Mouse (Mus musculus): ENCODE results near the gene Mamld1. TPM values are rescaled to one million over a fixed set of nuclear protein-coding genes. Genes with fewer than 3 reads are reported as not detected.

Gene Mamld1
- total and polyA plus RNA-seq, 2 experiments from 2014 or later = 4.8 to 13.4 TPM

GRCm38 (mm10) chrX:71131464-71131863, 81.4 kb downstream of the Mamld1 start:
- Histone ChIP-seq H3K27me3 (ENCODE audit: insufficient read depth, low read length) (no peaks in the 10 kb centered on the region), H3K4me1 (ENCODE audit: insufficient read depth, low read length) (no peaks in the 10 kb centered on the region), H3K27ac (no peak overlapping the region), H3K36me3 (ENCODE audit: insufficient read depth, low read length) (no peaks in the 10 kb centered on the region), H3K9ac (replicated peaks; ENCODE audit: low read length) (no peak overlapping the region), H3K4me2 (ENCODE audit: low read depth, low read length) (no peak overlapping the region), H3K4me3 (ENCODE audit: low read length) (no peak overlapping the region), H3K9me3 (ENCODE audit: low read length) (no peaks in the 10 kb centered on the region)
- peak; percentile 30; the same call in 1 of the 2 replicates for TF ChIP-seq CTCF (IDR thresholded peaks at IDR 0.05; ENCODE audit: low read depth)
- DNase-seq (ENCODE audit: low spot score) (no peak), ATAC-seq (no peak)

DNA sequence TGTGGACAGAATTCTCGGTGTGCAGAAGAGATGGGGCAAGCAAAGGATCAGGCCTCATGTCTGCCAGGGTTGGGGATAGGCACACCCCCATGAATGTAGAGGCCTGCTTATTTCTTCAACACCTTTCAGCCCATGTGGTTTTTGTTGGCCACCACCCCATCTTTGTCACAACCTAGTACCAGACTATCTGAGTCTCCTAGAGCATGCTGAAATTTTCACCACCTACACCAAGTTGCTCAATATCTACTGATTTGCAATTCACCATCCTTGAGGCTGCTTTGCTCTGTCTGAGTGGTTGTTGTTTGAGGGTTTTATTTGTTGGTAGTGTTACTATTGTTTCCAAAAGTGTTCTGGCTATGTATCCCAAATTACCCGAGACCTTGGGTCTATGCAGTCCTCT, 91.3 kb downstream of the Mamld1 start:
- TF ChIP-seq CTCF (IDR thresholded peaks at IDR 0.05; ENCODE audit: low read depth) = no peak
- ATAC-seq (no peak), DNase-seq (ENCODE audit: low spot score) (no peak)
- Histone ChIP-seq H3K4me1 (ENCODE audit: insufficient read depth, low read length) (no peaks in the 10 kb centered on the region), H3K9ac (replicated peaks; ENCODE audit: low read length) (no peak overlapping the region), H3K27ac (no peak overlapping the region), H3K27me3 (ENCODE audit: insufficient read depth, low read length) (no peaks in the 10 kb centered on the region), H3K4me2 (ENCODE audit: low read depth, low read length) (no peak overlapping the region), H3K4me3 (ENCODE audit: low read length) (no peak overlapping the region), H3K9me3 (ENCODE audit: low read length) (no peaks in the 10 kb centered on the region), H3K36me3 (ENCODE audit: insufficient read depth, low read length) (no peaks in the 10 kb centered on the region)
- 73% methylated on average over 2 of the region's 2 CpGs for WGBS

DNA sequence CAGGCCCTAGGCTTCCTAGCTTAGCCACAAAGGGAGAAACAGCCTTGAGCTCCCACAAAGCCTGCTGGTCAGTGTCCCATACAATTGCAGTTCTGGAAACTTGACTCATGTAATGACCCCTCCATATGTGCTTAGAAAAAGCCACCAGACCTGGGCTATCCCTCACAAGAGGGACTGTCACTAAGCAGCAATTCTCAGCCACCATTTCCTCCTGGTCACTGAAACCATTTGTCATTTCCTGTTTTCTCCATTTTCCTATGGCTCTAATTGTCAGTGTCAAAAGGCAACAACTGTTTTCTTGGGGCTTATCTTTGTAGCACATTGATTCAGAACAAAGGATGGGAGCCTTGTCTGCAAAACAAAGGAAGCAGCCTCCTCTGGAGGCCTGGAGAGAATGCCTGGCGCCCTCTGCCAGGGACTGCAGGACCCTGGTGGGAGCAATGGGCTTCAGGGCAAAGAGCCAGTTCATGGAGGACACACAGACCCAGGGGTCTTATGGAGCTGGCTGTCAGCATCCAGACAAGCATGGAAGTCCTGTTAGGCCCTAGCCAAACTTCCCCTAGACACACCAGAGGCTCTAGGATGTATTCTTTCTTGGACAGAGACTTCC, 99.5 kb downstream of the Mamld1 start:
- H3K27me3 ChIP-seq (ENCODE audit: insufficient read depth, low read length) = no peaks in the 10 kb centered on the region
- DNase-seq (ENCODE audit: low spot score) (no peak), ATAC-seq (no peak)
- no peaks in the 10 kb centered on the region for H3K4me1 ChIP-seq (ENCODE audit: insufficient read depth, low read length)
- no peaks in the 10 kb centered on the region for H3K36me3 ChIP-seq (ENCODE audit: insufficient read depth, low read length)
- no peak overlapping the region for H3K27ac ChIP-seq
- no peaks in the 10 kb centered on the region for H3K9me3 ChIP-seq (ENCODE audit: low read length)
- WGBS = 31% methylated on average over 1 of the region's 1 CpGs
- no peak overlapping the region for H3K4me2 ChIP-seq (ENCODE audit: low read depth, low read length)
- H3K4me3 ChIP-seq (ENCODE audit: low read length) = no peak overlapping the region
- no peak overlapping the region for H3K9ac ChIP-seq (replicated peaks; ENCODE audit: low read length)
- TF ChIP-seq CTCF (IDR thresholded peaks at IDR 0.05; ENCODE audit: low read depth) = no peak

DNA sequence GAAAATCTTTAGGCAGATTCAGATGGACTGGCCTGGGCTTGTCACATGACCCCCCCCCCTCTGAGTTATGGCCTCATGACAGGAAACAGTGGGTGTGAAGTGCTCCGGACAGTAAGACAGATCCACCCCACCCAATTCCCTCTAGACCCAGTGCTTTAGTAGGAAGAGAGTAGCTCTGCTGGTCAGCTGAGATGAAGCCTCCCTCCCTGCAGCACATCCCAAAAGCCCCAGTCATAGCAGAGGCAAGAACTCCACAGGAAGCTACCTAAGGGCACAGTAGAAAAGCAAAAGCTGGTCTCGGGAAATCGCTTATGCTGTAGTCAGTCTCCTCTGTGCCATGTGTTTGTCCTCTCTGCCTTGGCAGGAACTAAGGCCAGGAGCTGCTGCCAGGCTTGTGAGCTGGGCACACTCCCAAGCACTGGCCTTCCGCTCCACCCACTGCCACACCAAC, 100.5 kb downstream of the Mamld1 start:
- Histone ChIP-seq H3K4me1 (ENCODE audit: insufficient read depth, low read length) (no peaks in the 10 kb centered on the region), H3K27ac (no peak overlapping the region), H3K9me3 (ENCODE audit: low read length) (no peaks in the 10 kb centered on the region), H3K4me2 (ENCODE audit: low read depth, low read length) (no peak overlapping the region), H3K27me3 (ENCODE audit: insufficient read depth, low read length) (no peaks in the 10 kb centered on the region), H3K9ac (replicated peaks; ENCODE audit: low read length) (no peak overlapping the region), H3K36me3 (ENCODE audit: insufficient read depth, low read length) (no peaks in the 10 kb centered on the region), H3K4me3 (ENCODE audit: low read length) (no peak overlapping the region)
- DNase-seq (ENCODE audit: low spot score) (peak; percentile 59), ATAC-seq (peak; percentile 93)
- 56% methylated on average over 4 of the region's 4 CpGs for WGBS
- TF ChIP-seq CTCF (IDR thresholded peaks at IDR 0.05; ENCODE audit: low read depth) = no peak

DNA sequence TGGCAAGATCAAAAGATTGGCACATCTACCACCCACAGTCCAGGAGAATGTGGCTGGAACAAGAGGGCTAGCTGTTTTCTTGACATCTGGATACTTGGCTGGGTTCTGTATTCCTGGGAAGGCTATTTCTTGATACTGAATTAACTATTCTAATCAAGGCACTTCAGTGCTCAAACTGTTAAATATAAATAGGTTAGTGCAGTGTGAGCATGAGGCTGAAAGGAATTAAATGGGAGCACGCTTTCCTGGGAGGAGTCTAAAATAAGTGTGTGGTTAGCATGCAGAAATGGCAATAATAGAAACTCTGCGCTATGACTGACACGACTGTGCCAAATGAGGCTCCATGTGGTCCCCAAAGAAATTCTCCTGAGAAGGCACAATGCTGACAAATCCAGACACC, 131.5 kb downstream of the Mamld1 start:
- Histone ChIP-seq H3K4me1 (ENCODE audit: insufficient read depth, low read length) (no peaks in the 10 kb centered on the region), H3K36me3 (ENCODE audit: insufficient read depth, low read length) (no peaks in the 10 kb centered on the region), H3K27me3 (ENCODE audit: insufficient read depth, low read length) (no peaks in the 10 kb centered on the region), H3K27ac (no peak overlapping the region), H3K4me3 (ENCODE audit: low read length) (no peak overlapping the region), H3K9ac (replicated peaks; ENCODE audit: low read length) (no peak overlapping the region), H3K4me2 (ENCODE audit: low read depth, low read length) (no peak overlapping the region), H3K9me3 (ENCODE audit: low read length) (no peaks in the 10 kb centered on the region)
- no peak for TF ChIP-seq CTCF (IDR thresholded peaks at IDR 0.05; ENCODE audit: low read depth)
- WGBS = 68% methylated on average over 3 of the region's 3 CpGs
- ATAC-seq (no peak), DNase-seq (ENCODE audit: low spot score) (no peak)

GRCm38 (mm10) chrX:71183671-71184070, 133.6 kb downstream of the Mamld1 start:
- Histone ChIP-seq H3K4me1 (ENCODE audit: insufficient read depth, low read length) (no peaks in the 10 kb centered on the region), H3K27ac (no peak overlapping the region), H3K4me3 (ENCODE audit: low read length) (no peak overlapping the region), H3K9me3 (ENCODE audit: low read length) (no peaks in the 10 kb centered on the region), H3K4me2 (ENCODE audit: low read depth, low read length) (no peak overlapping the region), H3K27me3 (ENCODE audit: insufficient read depth, low read length) (no peaks in the 10 kb centered on the region), H3K9ac (replicated peaks; ENCODE audit: low read length) (no peak overlapping the region), H3K36me3 (ENCODE audit: insufficient read depth, low read length) (no peaks in the 10 kb centered on the region)
- no peak for ATAC-seq
- WGBS = 68% methylated on average over 4 of the region's 4 CpGs
- peak; percentile 3 for DNase-seq (ENCODE audit: low spot score)
- TF ChIP-seq CTCF (IDR thresholded peaks at IDR 0.05; ENCODE audit: low read depth) = no peak

- WGBS = 75% methylated on average over 1 of the region's 1 CpGs
- H3K36me3 ChIP-seq (ENCODE audit: insufficient read depth, low read length) = no peaks in the 10 kb centered on the region
- no peaks in the 10 kb centered on the region for H3K27me3 ChIP-seq (ENCODE audit: insufficient read depth, low read length)
- H3K4me1 ChIP-seq (ENCODE audit: insufficient read depth, low read length) = no peaks in the 10 kb centered on the region
- H3K27ac ChIP-seq = no peak overlapping the region
- H3K9ac ChIP-seq (replicated peaks; ENCODE audit: low read length) = no peak overlapping the region
- DNase-seq (ENCODE audit: low spot score) (no peak), ATAC-seq (no peak)
- no peak overlapping the region for H3K4me3 ChIP-seq (ENCODE audit: low read length)
- H3K9me3 ChIP-seq (ENCODE audit: low read length) = no peaks in the 10 kb centered on the region
- H3K4me2 ChIP-seq (ENCODE audit: low read depth, low read length) = no peak overlapping the region
- TF ChIP-seq CTCF (IDR thresholded peaks at IDR 0.05; ENCODE audit: low read depth) = no peak
Measured at GRCm38 (mm10) chrX:71186396-71186795, 136.3 kb downstream of the Mamld1 start.
